Mouse (Mus musculus) erythroblast, embryonic 14.5 days (primary cell): ENCODE results near the gene Grm3.

ENCODE experiments used
- GATA1 ChIP-seq: IDR thresholded peaks from 2 replicates; pipeline ENCODE4 v1.6.1; 2012; ENCODE audit warnings: low read length, inconsistent platforms, mixed read lengths
- TAL1 ChIP-seq: IDR thresholded peaks from 3 replicates; pipeline ENCODE4 v1.6.1; 2012; ENCODE audit warnings: low read length, inconsistent platforms, mixed read lengths

- TF ChIP-seq GATA1 (no peak), TAL1 (no peak)
Measured at GRCm38 (mm10) chr5:9716295-9716694, 8.7 kb downstream of the Grm3 start.
